Mouse (Mus musculus): ENCODE measurements at regions not wholly inside any gene's neighbourhood (a gene's known extent, or its start where the extent isn't known, plus 50 kb on each side); places are given as distances from the start of the nearest gene placed in this dataset.

GRCm38 (mm10) chr4:124110705-124111104 lies 192.9 kb upstream of the 4930535I16Rik start:
- no peak overlapping the region for H3K27ac ChIP-seq (replicated peaks)
- H3K36me3 ChIP-seq (replicated peaks), result no peaks in the 10 kb centered on the region
- WGBS, result 64% methylated on average over 8 of the region's 8 CpGs
- H3K4me3 ChIP-seq, result no peak overlapping the region
- H3K27me3 ChIP-seq (replicated peaks; ENCODE audit: low read depth, poor library complexity, severe bottlenecking), result 0 out of 2 replicates have a peak, but pooled peaks cover 3% of the 10 kb centered on the region
- no peaks in the 10 kb centered on the region for H3K9me3 ChIP-seq
- peaks cover 4% of the 10 kb centered on the region; the same call in 1 of the 2 replicates for H3K4me1 ChIP-seq
- DNase-seq (ENCODE audit: low spot score), result peak; percentile 20

- Histone ChIP-seq H3K36me3 (replicated peaks) (no peaks in the 10 kb centered on the region), H3K27ac (replicated peaks) (no peak overlapping the region; the same call in 1 of the 2 replicates), H3K4me1 (peaks cover 4% of the 10 kb centered on the region; the same call in 1 of the 2 replicates), H3K27me3 (replicated peaks; ENCODE audit: low read depth, poor library complexity, severe bottlenecking) (0 out of 2 replicates have a peak, but pooled peaks cover 3% of the 10 kb centered on the region), H3K4me3 (no peak overlapping the region), H3K9me3 (no peaks in the 10 kb centered on the region)
- WGBS, result 79% methylated on average over 3 of the region's 3 CpGs
- no peak for DNase-seq (ENCODE audit: low spot score)
Measured at GRCm38 (mm10) chr4:124109371-124109770, 191.5 kb upstream of the 4930535I16Rik start.

DNA sequence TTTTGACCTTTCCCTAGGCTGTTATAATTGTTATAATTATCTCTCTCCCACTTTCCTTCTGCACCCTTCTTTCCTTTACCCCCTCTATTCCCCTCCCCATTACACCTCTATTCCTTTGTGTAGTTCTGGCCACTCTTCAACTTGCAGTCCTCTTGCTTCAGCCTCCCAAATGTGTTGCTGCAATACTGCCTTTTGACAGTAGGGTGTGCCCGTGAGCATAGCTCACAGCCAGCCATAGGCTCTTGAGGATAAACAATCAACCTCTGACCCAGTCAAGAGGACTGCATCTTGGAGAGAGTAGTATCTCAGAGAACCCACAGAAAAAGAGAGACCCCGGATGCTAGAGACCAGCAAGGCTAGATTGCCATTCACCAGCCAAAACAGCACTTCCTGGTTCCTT lies 184.9 kb upstream of the 4930535I16Rik start:
- H3K27me3 ChIP-seq (replicated peaks; ENCODE audit: low read depth, poor library complexity, severe bottlenecking), result peaks cover 11% of the 10 kb centered on the region; the same call in 1 of the 2 replicates
- H3K4me3 ChIP-seq, result no peak overlapping the region
- no peak overlapping the region for H3K27ac ChIP-seq (replicated peaks)
- peaks cover 16% of the 10 kb centered on the region for H3K4me1 ChIP-seq
- DNase-seq (ENCODE audit: low spot score), result peak; percentile 43
- H3K36me3 ChIP-seq (replicated peaks), result no peaks in the 10 kb centered on the region
- H3K9me3 ChIP-seq, result no peaks in the 10 kb centered on the region
- WGBS, result 37% methylated on average over 2 of the region's 2 CpGs

GRCm38 (mm10) chr4:124086801-124087200 lies 169.0 kb upstream of the 4930535I16Rik start:
- Histone ChIP-seq H3K27me3 (replicated peaks; ENCODE audit: low read depth, poor library complexity, severe bottlenecking) (no peaks in the 10 kb centered on the region), H3K4me1 (peaks cover 2% of the 10 kb centered on the region; the same call in 1 of the 2 replicates), H3K4me3 (no peak overlapping the region), H3K36me3 (replicated peaks) (no peaks in the 10 kb centered on the region), H3K9me3 (no peaks in the 10 kb centered on the region), H3K27ac (replicated peaks) (no peak overlapping the region)
- 91% methylated on average over 7 of the region's 7 CpGs for WGBS
- DNase-seq (ENCODE audit: low spot score), result no peak

DNA sequence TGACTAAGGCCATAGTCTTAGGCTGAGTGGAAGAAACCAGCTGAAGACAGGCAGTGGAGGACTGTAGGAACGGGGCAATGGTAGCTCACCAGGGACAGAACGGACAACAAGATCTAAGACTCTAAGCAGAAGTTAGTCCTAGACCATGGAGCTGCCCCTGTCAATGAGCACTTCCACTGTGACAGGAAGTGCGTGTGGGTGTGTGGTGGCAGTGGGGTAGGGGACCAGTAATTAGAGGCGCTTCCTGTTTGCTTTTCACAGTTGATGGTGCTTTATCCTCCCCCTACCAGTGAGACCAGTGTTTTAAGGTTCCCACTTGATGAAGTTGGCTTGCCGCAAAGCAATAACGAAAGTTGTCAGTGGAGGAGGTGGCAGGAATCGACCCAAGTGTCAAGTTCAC lies 168.4 kb upstream of the 4930535I16Rik start:
- DNase-seq (ENCODE audit: low spot score), result no peak
- H3K36me3 ChIP-seq (replicated peaks), result no peaks in the 10 kb centered on the region
- no peak overlapping the region for H3K27ac ChIP-seq (replicated peaks)
- no peaks in the 10 kb centered on the region for H3K27me3 ChIP-seq (replicated peaks; ENCODE audit: low read depth, poor library complexity, severe bottlenecking)
- H3K4me1 ChIP-seq, result peaks cover 2% of the 10 kb centered on the region; the same call in 1 of the 2 replicates
- WGBS, result 86% methylated on average over 7 of the region's 7 CpGs
- no peak overlapping the region for H3K4me3 ChIP-seq
- H3K9me3 ChIP-seq, result no peaks in the 10 kb centered on the region

GRCm38 (mm10) chr4:124079603-124080002 lies 161.8 kb upstream of the 4930535I16Rik start:
- no peaks in the 10 kb centered on the region for H3K27me3 ChIP-seq (replicated peaks; ENCODE audit: low read depth, poor library complexity, severe bottlenecking)
- no peaks in the 10 kb centered on the region for H3K9me3 ChIP-seq
- no peak for DNase-seq (ENCODE audit: low spot score)
- no peak overlapping the region for H3K4me3 ChIP-seq
- no peaks in the 10 kb centered on the region for H3K4me1 ChIP-seq
- WGBS, result 73% methylated on average over 3 of the region's 3 CpGs
- H3K27ac ChIP-seq (replicated peaks), result no peak overlapping the region
- H3K36me3 ChIP-seq (replicated peaks), result no peaks in the 10 kb centered on the region

DNA sequence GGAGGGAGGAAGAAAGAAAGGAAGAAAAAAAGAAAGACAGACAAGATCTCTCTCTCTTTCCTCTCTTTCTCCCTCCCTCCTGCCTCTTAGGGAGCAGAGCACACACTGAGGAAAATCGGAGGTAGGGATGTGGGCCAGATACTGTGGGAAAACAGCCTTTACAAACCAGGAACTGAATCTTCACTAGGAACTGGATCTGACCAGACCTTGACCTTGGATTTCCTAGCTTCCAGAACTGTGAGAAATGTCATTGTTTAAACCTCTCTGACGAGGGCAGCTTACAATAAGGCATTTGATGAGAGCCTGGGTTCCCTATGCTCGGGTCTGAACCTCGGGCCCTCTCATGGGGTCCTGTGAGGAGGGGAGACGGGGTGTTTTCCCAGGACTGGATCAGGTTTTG lies 157.7 kb upstream of the 4930535I16Rik start:
- Histone ChIP-seq H3K27me3 (replicated peaks; ENCODE audit: low read depth, poor library complexity, severe bottlenecking) (no peaks in the 10 kb centered on the region), H3K27ac (replicated peaks) (no peak overlapping the region), H3K9me3 (no peaks in the 10 kb centered on the region), H3K36me3 (replicated peaks) (no peaks in the 10 kb centered on the region), H3K4me3 (no peak overlapping the region), H3K4me1 (no peaks in the 10 kb centered on the region)
- no peak for DNase-seq (ENCODE audit: low spot score)
- 66% methylated on average over 5 of the region's 5 CpGs for WGBS

- Histone ChIP-seq H3K4me3 (no peak overlapping the region), H3K9me3 (no peaks in the 10 kb centered on the region), H3K4me1 (no peaks in the 10 kb centered on the region), H3K36me3 (replicated peaks) (no peaks in the 10 kb centered on the region), H3K27me3 (replicated peaks; ENCODE audit: low read depth, poor library complexity, severe bottlenecking) (no peaks in the 10 kb centered on the region), H3K27ac (replicated peaks) (no peak overlapping the region)
- WGBS, result 81% methylated on average over 1 of the region's 1 CpGs
- DNase-seq (ENCODE audit: low spot score), result no peak
Measured at GRCm38 (mm10) chr4:124073646-124074045, 155.8 kb upstream of the 4930535I16Rik start.

DNA sequence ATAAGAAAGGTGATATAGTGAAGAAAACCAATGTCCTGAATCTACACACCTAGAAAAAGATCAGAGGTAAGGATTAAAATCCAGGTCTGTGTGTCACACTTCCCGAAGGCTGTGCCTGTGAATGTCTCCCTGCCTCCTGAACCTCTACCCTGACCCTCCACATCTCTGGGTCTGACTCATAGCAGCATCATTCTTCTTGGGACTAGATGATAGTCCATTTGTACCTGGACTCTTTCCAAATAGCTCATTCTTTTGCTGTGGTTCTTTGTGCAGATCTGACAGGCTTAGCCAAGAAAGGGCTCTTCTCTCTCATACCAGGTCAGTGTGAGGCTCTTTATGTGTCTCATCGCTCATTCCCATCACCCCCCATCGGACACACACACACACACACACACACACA lies 146.8 kb upstream of the 4930535I16Rik start:
- Histone ChIP-seq H3K4me3 (no peak overlapping the region), H3K9me3 (no peaks in the 10 kb centered on the region), H3K36me3 (replicated peaks) (no peaks in the 10 kb centered on the region), H3K27me3 (replicated peaks; ENCODE audit: low read depth, poor library complexity, severe bottlenecking) (no peaks in the 10 kb centered on the region), H3K27ac (replicated peaks) (no peak overlapping the region), H3K4me1 (no peaks in the 10 kb centered on the region)
- no peak for DNase-seq (ENCODE audit: low spot score)
- WGBS, result 81% methylated on average over 3 of the region's 3 CpGs

DNA sequence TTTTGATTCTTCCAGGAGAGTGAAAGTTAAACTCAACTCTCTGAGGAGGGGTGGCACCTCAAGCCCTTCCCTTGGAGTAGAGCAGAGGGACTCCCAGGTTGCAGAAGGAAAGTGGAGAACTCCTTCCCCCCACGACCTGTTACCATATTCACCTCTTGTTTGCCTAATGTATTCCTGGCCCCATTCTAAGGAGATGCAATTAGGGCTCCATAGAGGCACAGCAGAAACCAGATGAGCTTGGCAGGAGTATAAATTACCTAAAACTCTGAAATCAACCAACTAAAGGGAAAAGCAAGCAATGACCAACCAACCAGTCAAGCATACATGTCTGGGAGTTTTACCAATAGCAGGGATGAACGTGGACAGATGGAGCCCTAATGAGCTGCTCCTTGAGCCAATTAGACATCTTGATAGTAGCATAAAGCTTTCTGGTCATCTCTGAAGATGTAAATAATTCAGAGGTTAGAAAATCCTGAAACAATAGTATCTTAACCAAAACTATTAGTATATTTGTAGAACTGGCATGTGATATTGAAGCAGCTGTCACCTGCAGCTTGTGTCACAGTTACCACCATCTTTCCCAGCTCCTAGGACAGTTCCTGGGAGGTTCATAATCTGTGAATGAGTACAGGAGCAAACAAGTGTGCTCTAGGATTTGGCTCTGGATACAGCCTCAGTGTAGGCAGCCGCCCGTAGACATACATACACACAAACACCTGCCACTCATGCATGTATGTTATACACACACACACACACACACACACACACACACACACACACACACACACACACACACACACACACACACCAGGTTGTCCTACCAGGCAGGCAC lies 145.7 kb upstream of the 4930535I16Rik start:
- 79% methylated on average over 4 of the region's 4 CpGs for WGBS
- Histone ChIP-seq H3K36me3 (replicated peaks) (no peaks in the 10 kb centered on the region), H3K27me3 (replicated peaks; ENCODE audit: low read depth, poor library complexity, severe bottlenecking) (no peaks in the 10 kb centered on the region), H3K27ac (replicated peaks) (no peak overlapping the region), H3K4me1 (no peaks in the 10 kb centered on the region), H3K4me3 (no peak overlapping the region), H3K9me3 (no peaks in the 10 kb centered on the region)
- DNase-seq (ENCODE audit: low spot score), result no peak

DNA sequence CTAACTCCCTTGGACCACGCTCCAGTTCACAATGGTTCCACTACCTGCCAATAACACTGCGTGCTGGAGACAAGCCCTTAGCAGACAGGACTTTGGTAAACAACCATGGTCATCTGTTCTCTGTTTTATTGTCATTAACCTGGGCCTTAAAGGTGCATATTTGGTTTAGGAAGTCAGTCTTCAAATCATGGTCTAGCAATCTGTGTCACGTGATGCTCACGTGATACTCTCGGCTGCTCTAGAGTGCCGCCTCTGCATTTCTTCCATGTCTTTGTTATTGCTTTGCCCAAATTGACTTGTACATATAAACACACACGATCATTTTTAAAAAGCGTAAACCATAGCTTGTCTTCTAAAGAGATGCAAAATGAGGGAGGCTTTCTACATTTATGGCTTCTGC lies 139.8 kb upstream of the 4930535I16Rik start:
- DNase-seq (ENCODE audit: low spot score), result no peak
- Histone ChIP-seq H3K4me3 (no peak overlapping the region), H3K9me3 (no peaks in the 10 kb centered on the region), H3K27me3 (replicated peaks; ENCODE audit: low read depth, poor library complexity, severe bottlenecking) (no peaks in the 10 kb centered on the region), H3K4me1 (no peaks in the 10 kb centered on the region), H3K27ac (replicated peaks) (no peak overlapping the region), H3K36me3 (replicated peaks) (no peaks in the 10 kb centered on the region)
- 93% methylated on average over 8 of the region's 8 CpGs for WGBS

- no peaks in the 10 kb centered on the region for H3K4me1 ChIP-seq
- no peaks in the 10 kb centered on the region for H3K27me3 ChIP-seq (replicated peaks; ENCODE audit: low read depth, poor library complexity, severe bottlenecking)
- DNase-seq (ENCODE audit: low spot score), result no peak
- no peak overlapping the region for H3K4me3 ChIP-seq
- no peaks in the 10 kb centered on the region for H3K36me3 ChIP-seq (replicated peaks)
- H3K9me3 ChIP-seq, result no peaks in the 10 kb centered on the region
- H3K27ac ChIP-seq (replicated peaks), result no peak overlapping the region
- WGBS, result 82% methylated on average over 1 of the region's 1 CpGs
Measured at GRCm38 (mm10) chr4:124054240-124054760, 136.5 kb upstream of the 4930535I16Rik start.
